Mouse (Mus musculus) CH12.LX (cell line): ENCODE data around the gene Sppl2b. TPM values are rescaled to one million over a fixed set of nuclear protein-coding genes. Genes with fewer than 3 reads are reported as not detected.

ENCODE experiments used
- DNase-seq: peaks from one replicate; pipeline ENCODE4 v3.0.0-alpha.2; 2013; ENCODE audit errors: extremely low read depth
- H3K27ac ChIP-seq: 2 replicates; pipeline ENCODE4 v1.5.1; 2012; ENCODE audit warnings: low read depth, mild to moderate bottlenecking, control low read depth, moderate library complexity; ENCODE audit not compliant: insufficient read depth
- H3K27me3 ChIP-seq: replicated peaks from 2 replicates; pipeline ENCODE3; 2012; ENCODE audit warnings: inconsistent platforms
- H3K36me3 ChIP-seq, 2 experiments: replicated peaks in 1 of 2; 2 replicates each; pipeline versions ENCODE3 to v1.6.1; 2012; ENCODE audit warnings: inconsistent platforms in 1 of 2, low read length in 1 of 2, mild to moderate bottlenecking in 1 of 2, mixed read lengths in 1 of 2, moderate library complexity in 1 of 2; ENCODE audit not compliant: control insufficient read depth in 1 of 2, insufficient read depth in 1 of 2
- H3K4me1 ChIP-seq, 2 experiments: 2 replicates each; pipeline ENCODE4 v1.6.1; 2012; ENCODE audit warnings: inconsistent platforms in 1 of 2, moderate library complexity in 1 of 2; ENCODE audit not compliant: insufficient read depth in 2 of 2, control insufficient read depth in 1 of 2
- H3K4me2 ChIP-seq: 2 replicates; pipeline ENCODE4 v1.6.1; 2012; ENCODE audit warnings: low read depth, mild to moderate bottlenecking, control low read depth; ENCODE audit not compliant: poor library complexity, insufficient read depth, severe bottlenecking
- H3K4me3 ChIP-seq, 3 experiments: fragments of 150-350 bp in 1 of 3; sonication (generic) in 1 of 3; replicated peaks in 1 of 3; 2 replicates each; pipeline versions ENCODE3 to v1.5.1; 2011 to 2012; ENCODE audit warnings: low read depth in 2 of 3, low read length in 2 of 3, mild to moderate bottlenecking in 2 of 3, moderate library complexity in 2 of 3, control low read depth in 1 of 3, improper control_type of control experiment in 1 of 3, inconsistent platforms in 1 of 3, mixed read lengths in 1 of 3; ENCODE audit not compliant: poor library complexity in 1 of 3
- H3K79me2 ChIP-seq: replicated peaks from 2 replicates; pipeline ENCODE4 v1.6.1; 2012; ENCODE audit warnings: mild to moderate bottlenecking, moderate library complexity; ENCODE audit not compliant: control insufficient read depth, poor library complexity, insufficient read depth, severe bottlenecking; ENCODE audit errors: extremely low read depth
- H3K9ac ChIP-seq: 2 replicates; pipeline ENCODE4 v1.6.1; 2012; ENCODE audit warnings: low read depth, mild to moderate bottlenecking, control low read depth, moderate library complexity; ENCODE audit not compliant: insufficient read depth
- H3K9me3 ChIP-seq: replicated peaks from 2 replicates; pipeline ENCODE3; 2012; ENCODE audit warnings: low read length, inconsistent platforms, mixed read lengths
- BHLHE40 ChIP-seq: IDR thresholded peaks from 2 replicates; pipeline ENCODE4 v1.6.1; 2011; ENCODE audit warnings: mild to moderate bottlenecking, low read depth, low read length, improper control_type of control experiment
- CHD2 ChIP-seq: IDR thresholded peaks from 2 replicates; pipeline ENCODE4 v1.6.1; 2011; ENCODE audit warnings: low read length, improper control_type of control experiment
- CTCF ChIP-seq, 2 experiments: IDR thresholded peaks in 1 of 2; conservative IDR thresholded peaks in 1 of 2; 2 replicates each; pipeline ENCODE4 v1.5.1; 2011 to 2012; ENCODE audit warnings: low read depth in 2 of 2, low read length in 2 of 2, improper control_type of control experiment in 1 of 2, inconsistent platforms in 1 of 2, mild to moderate bottlenecking in 1 of 2, moderate library complexity in 1 of 2
- ELF1 ChIP-seq: IDR thresholded peaks from 2 replicates; pipeline ENCODE4 v1.6.1; 2014; ENCODE audit warnings: low read depth, mild to moderate bottlenecking, inconsistent platforms, low read length, improper control_type of control experiment
- IRF4 ChIP-seq: IDR thresholded peaks from 2 replicates; pipeline ENCODE4 v1.6.1; 2014; ENCODE audit warnings: low read depth, mild to moderate bottlenecking, inconsistent platforms, low read length, improper control_type of control experiment
- JUND ChIP-seq: conservative IDR thresholded peaks from 2 replicates; pipeline ENCODE4 v1.6.1; 2011; ENCODE audit warnings: low read depth, low read length, improper control_type of control experiment
- NRF1 ChIP-seq: IDR thresholded peaks from 2 replicates; pipeline ENCODE4 v1.6.1; 2014; ENCODE audit warnings: low read depth, mild to moderate bottlenecking, inconsistent platforms, low read length, improper control_type of control experiment, moderate library complexity
- PAX5 ChIP-seq: IDR thresholded peaks from 2 replicates; pipeline ENCODE4 v1.6.1; 2012; ENCODE audit warnings: low read length, inconsistent platforms, mixed read lengths
- POLR2A ChIP-seq: IDR thresholded peaks from 2 replicates; pipeline ENCODE4 v1.6.1; 2011; ENCODE audit warnings: low read depth, mild to moderate bottlenecking, improper control_type of control experiment, low read length
- USF1 ChIP-seq: IDR thresholded peaks from 2 replicates; pipeline ENCODE4 v1.6.1; 2014; ENCODE audit warnings: low read depth, mild to moderate bottlenecking, inconsistent platforms, low read length, improper control_type of control experiment
- ZC3H11A ChIP-seq: IDR thresholded peaks from 2 replicates; pipeline ENCODE4 v1.6.1; 2012; ENCODE audit warnings: low read depth, mild to moderate bottlenecking, inconsistent platforms, low read length, improper control_type of control experiment
- ZMIZ1 ChIP-seq: IDR thresholded peaks from 2 replicates; pipeline ENCODE4 v1.6.1; 2012; ENCODE audit warnings: low read depth, mild to moderate bottlenecking, inconsistent platforms, low read length, improper control_type of control experiment
- dilution Hi-C: fragments of 300-500 bp; cut with MboI; formaldehyde crosslinking; loops from 2 replicates; pipeline ENCODE4 v1.14.3; 2020; ENCODE audit warnings: low sequenced_read_pairs; ENCODE audit not compliant: extremely low pct_unique_long_range_greater_than_20kb, extremely low pct_ligation_motif_present
- in situ Hi-C: fragments of 300-500 bp; cut with MboI; formaldehyde crosslinking; loops from 3 replicates; pipeline ENCODE4 v1.14.3; 2019; ENCODE audit warnings: low sequenced_read_pairs, low pct_ligation_motif_present, low pct_unique_long_range_greater_than_20kb, mixed read lengths
- polyA plus RNA-seq: library from polyadenylated mRNA; unstranded; fragments of >175 nt; gene quantifications from 2 replicates; pipeline ENCODE4 v1.2.1, GENCODE M21; 2012; ENCODE audit warnings: low read depth; ENCODE audit not compliant: insufficient read length
- total RNA-seq, 2 experiments: library from RNA; depleted of rRNA; stranded (reverse); fragments of 300-350 nt in 1 of 2; fragments of >200 nt in 1 of 2; gene quantifications; 2 replicates each; pipeline ENCODE4 v1.2.3; 2012 to 2014

Gene Sppl2b
- total and polyA plus RNA-seq, 3 experiments, result 13.8 to 24.1 (median 19.0) TPM

DNA sequence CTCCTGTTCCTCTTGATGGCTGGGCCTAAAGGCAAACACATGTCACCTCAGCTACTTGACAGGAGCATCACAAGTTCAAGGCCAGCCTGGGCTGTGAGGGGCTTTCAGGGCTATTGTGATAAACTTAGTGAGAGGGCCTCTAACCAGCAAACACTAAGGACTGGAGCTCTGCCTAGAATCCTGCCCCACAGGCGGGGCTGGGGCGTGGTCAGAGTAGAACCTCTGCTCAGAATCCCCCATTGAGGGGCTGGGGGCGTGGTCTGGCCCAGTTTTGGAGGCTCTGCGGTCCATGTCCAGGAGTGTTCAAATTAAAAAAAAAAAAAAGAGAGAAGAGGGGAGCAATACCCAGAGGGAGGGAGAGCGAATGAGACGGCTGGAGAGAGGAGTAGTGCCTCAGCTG lies 40.6 kb downstream of the Sppl2b start:
- no peak for TF ChIP-seq CHD2
- TF ChIP-seq IRF4, result no peak
- no peak for TF ChIP-seq ZMIZ1
- TF ChIP-seq BHLHE40, result no peak
- TF ChIP-seq ELF1, result no peak
- TF ChIP-seq NRF1, result no peak
- TF ChIP-seq CTCF (conservative IDR thresholded peaks at IDR 0.05 in 1 of 2, IDR thresholded peaks at IDR 0.05 in 1 of 2; ENCODE audit: low read depth in 2 of 2, low read length in 2 of 2), result no peak
- no peak for TF ChIP-seq PAX5
- no peak for TF ChIP-seq JUND
- H3K36me3 ChIP-seq, result peaks cover 21 to 33% of the 10 kb centered on the region in 2 experiments
- dilution Hi-C loops (no loop called here), in situ Hi-C loops (no loop called here)
- H3K4me2 ChIP-seq, result no peak overlapping the region
- H3K9me3 ChIP-seq, result peaks cover 13% of the 10 kb centered on the region
- peaks cover 8 to 15% of the 10 kb centered on the region in 2 experiments; a peak in 3 of 4 replicates for H3K4me1 ChIP-seq
- H3K9ac ChIP-seq, result no peak overlapping the region
- no peak for DNase-seq
- no peak overlapping the region for H3K4me3 ChIP-seq
- no peak overlapping the region for H3K27ac ChIP-seq
- H3K79me2 ChIP-seq, result peaks cover 10% of the 10 kb centered on the region; the same call in 1 of the 2 replicates
- H3K27me3 ChIP-seq, result no peaks in the 10 kb centered on the region

DNA sequence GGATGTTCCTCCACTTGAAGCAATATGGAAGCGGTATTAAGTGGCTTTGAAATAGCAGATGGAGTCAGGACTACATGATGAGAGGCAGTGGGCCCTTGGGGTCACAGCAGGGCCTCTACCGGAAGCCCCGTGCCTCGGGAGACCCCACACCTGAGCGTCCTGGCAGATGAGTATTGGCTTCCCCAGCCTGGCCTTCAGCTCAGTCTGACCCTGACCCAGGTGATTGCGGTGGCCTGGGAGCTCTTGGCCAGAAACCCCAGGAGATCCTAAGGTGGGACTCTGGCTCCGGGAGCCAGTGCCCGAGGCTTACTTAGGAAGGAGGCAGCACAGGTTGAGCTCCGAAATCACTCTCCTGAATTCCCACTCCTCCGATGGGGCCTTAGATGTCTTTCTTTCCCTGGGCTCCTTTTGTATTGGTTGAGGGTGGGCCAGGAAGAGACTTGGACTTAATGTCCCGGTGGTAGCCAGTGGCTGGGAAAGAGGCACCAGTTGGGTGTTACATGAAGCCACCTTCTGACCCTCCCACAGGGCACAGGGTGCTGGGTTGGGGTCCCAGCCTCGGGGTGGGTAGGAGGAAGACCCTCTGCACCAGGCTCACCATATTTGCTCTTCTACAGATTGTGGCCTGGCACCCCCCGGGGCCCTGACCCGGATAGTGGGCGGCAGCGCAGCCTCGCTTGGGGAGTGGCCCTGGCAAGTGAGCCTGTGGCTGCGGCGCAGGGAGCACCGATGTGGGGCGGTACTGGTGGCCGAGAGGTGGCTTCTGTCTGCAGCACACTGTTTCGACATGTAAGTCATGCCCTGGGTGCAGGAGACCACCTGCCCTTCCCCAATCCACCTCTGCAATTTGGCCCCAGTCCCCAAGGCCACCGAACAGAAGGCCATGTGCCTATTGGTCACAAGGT lies 41.8 kb downstream of the Sppl2b start:
- Histone ChIP-seq H3K4me2 (no peak overlapping the region), H3K4me3 (no peak overlapping the region), H3K27ac (no peak overlapping the region), H3K79me2 (peaks cover 10% of the 10 kb centered on the region; the same call in 1 of the 2 replicates), H3K4me1 (peaks cover 8 to 21% of the 10 kb centered on the region in 2 experiments; a peak in 3 of 4 replicates), H3K9me3 (peaks cover 11% of the 10 kb centered on the region), H3K9ac (no peak overlapping the region), H3K36me3 (peaks cover 21 to 38% of the 10 kb centered on the region in 2 experiments), H3K27me3 (no peaks in the 10 kb centered on the region)
- in situ Hi-C loops (no loop called here), dilution Hi-C loops (no loop called here)
- DNase-seq, result no peak
- no peak for TF ChIP-seq USF1

DNA sequence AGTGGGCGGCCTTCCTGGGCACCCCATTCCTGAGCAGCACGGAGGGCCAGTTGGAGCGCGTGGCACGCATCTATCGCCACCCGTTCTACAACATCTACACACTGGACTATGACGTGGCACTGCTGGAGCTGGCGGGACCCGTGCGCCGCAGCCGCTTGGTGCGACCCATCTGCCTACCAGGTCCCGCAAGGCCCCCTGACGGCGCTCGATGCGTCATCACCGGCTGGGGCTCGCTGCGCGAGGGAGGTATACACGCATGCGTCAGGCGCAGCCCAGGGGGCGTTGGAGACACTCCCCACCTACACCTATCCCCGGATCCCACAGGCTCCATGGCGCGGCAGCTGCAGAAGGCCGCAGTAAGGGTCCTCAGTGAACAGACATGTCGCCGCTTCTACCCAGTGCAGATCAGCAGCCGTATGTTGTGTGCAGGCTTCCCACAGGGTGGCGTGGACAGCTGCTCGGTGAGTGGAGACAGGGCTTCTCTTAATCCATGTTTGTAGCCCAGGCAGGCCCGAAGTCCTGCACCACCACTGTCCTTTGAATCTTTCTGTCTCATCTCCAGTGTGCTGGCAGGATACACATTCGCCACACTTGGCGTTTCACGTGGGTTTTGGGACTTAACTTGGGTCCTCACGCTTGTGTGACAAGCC lies 42.9 kb downstream of the Sppl2b start:
- Histone ChIP-seq H3K9ac (no peak overlapping the region), H3K36me3 (peaks cover 23 to 50% of the 10 kb centered on the region in 2 experiments), H3K4me2 (no peak overlapping the region), H3K4me1 (peaks cover 8 to 21% of the 10 kb centered on the region in 2 experiments; a peak in 3 of 4 replicates), H3K27me3 (no peaks in the 10 kb centered on the region), H3K9me3 (peaks cover 2% of the 10 kb centered on the region), H3K79me2 (peaks cover 10% of the 10 kb centered on the region; the same call in 1 of the 2 replicates), H3K4me3 (no peak overlapping the region), H3K27ac (no peak overlapping the region)
- DNase-seq, result no peak
- in situ Hi-C loops, result no loop called here
- dilution Hi-C loops, result no loop called here
- TF ChIP-seq POLR2A, result 0 out of 2 replicates have a peak, but pooled peaks have one; percentile 27
- no peak for TF ChIP-seq ZC3H11A
